Mouse (Mus musculus): ENCODE measurements around the gene Acsm5. TPM values are rescaled to one million over a fixed set of nuclear protein-coding genes. Genes with fewer than 3 reads are reported as not detected.
A peak's percentile ranks its signal among the peaks of the same experiment; 100 is the strongest.

The Acsm5 gene
- polyA plus RNA-seq, 1 experiment: 2.7 TPM

DNA sequence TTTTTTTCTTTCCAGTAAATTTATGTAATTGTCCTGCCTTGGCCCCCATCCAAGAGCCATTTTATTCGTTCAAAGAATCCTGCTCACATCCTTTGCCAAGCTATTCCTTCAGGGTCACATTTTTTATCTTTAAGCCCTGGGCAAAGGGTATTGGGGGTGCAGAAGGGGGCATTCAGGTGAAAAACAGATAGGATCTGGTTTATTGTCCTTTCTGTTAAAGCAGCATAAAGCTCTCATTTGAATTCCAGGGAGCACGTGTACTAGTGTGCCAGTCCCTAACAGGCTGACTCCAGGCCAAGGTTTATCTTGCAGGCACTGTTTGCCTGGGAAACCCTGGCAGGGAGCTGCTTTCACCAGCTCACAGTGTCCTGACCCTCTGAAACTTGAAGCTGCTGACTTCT, 6.6 kb downstream of the Acsm5 start:
- Histone ChIP-seq H3K27me3 (ENCODE audit: control insufficient read depth, insufficient read depth, low read length) (no peaks in the 10 kb centered on the region), H3K4me1 (ENCODE audit: control insufficient read depth, insufficient read depth, insufficient read length, low read length) (peaks cover 45% of the 10 kb centered on the region; the same call in 1 of the 2 replicates), H3K27ac (ENCODE audit: insufficient read depth, low read depth, low read length) (peak overlapping the region; percentile 90), H3K4me3 (ENCODE audit: low read depth, low read length) (peak overlapping the region; percentile 9; the same call in 1 of the 2 replicates), H3K36me3 (ENCODE audit: control insufficient read depth, insufficient read depth, low read length) (no peaks in the 10 kb centered on the region)
- TF ChIP-seq POLR2A (IDR thresholded peaks at IDR 0.05; ENCODE audit: low read depth, low read length): no peak
- no peak for TF ChIP-seq CTCF (IDR thresholded peaks at IDR 0.05; ENCODE audit: extremely low read depth, insufficient read length, insufficient replicate concordance, low read depth, low read length)
- 12% methylated on average over 2 of the region's 2 CpGs for WGBS

DNA sequence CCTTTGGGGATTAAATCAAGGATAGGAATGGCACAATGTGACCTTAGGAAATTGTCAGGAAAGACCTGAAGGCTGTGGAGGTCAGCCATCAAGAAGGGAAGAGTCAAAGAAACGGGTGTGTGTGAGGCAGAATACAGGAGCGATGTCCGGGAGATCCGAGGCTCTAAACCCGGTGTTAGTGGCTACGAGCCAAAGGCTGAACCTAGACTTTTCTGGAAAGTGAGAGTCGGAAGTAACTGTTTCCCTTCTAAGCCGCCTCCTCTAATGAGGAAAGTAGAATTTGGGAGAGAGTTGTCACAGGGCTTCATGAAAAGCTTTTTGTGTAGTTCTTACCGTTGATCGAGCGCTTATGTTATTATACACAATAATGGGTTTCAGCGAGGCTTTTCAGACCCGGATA, 7.2 kb downstream of the Acsm5 start:
- Histone ChIP-seq H3K4me1 (ENCODE audit: control insufficient read depth, insufficient read depth, insufficient read length, low read length) (peaks cover 42% of the 10 kb centered on the region; the same call in 1 of the 2 replicates), H3K4me3 (ENCODE audit: low read depth, low read length) (peak overlapping the region; percentile 13; the same call in 1 of the 2 replicates), H3K27me3 (ENCODE audit: control insufficient read depth, insufficient read depth, low read length) (no peaks in the 10 kb centered on the region), H3K36me3 (ENCODE audit: control insufficient read depth, insufficient read depth, low read length) (no peaks in the 10 kb centered on the region), H3K27ac (ENCODE audit: insufficient read depth, low read depth, low read length) (peak overlapping the region; percentile 90)
- no peak for TF ChIP-seq CTCF (IDR thresholded peaks at IDR 0.05; ENCODE audit: extremely low read depth, insufficient read length, insufficient replicate concordance, low read depth, low read length)
- no peak for TF ChIP-seq POLR2A (IDR thresholded peaks at IDR 0.05; ENCODE audit: low read depth, low read length)
- WGBS: 24% methylated on average over 13 of the region's 13 CpGs

DNA sequence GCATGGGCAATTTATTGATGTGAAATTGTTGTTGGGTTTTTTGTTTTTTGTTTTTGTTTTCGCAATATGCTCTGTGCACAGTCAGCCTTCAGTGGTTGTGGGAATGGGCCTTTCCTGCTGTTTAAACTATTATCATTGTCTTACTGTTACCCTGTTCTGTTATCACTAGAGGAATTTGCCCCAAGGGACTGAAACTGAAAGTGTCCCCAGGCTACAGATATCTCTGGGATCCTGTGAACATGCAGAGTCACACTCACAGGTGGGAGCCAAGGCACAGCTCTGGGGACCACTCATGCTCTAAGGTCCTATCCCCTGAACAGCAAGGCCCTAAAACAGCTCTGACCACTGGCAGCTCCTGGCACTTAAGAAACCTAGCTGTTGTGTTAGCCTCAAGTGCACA, 7.9 kb downstream of the Acsm5 start:
- no peak for TF ChIP-seq POLR2A (IDR thresholded peaks at IDR 0.05; ENCODE audit: low read depth, low read length)
- peaks cover 38% of the 10 kb centered on the region; the same call in 1 of the 2 replicates for H3K4me1 ChIP-seq (ENCODE audit: control insufficient read depth, insufficient read depth, insufficient read length, low read length)
- peak overlapping the region; percentile 100 for H3K27ac ChIP-seq (ENCODE audit: insufficient read depth, low read depth, low read length)
- H3K36me3 ChIP-seq (ENCODE audit: control insufficient read depth, insufficient read depth, low read length): no peaks in the 10 kb centered on the region
- 0 out of 2 replicates have a peak overlapping the region, but pooled peaks have one; percentile 32 for H3K4me3 ChIP-seq (ENCODE audit: low read depth, low read length)
- 33% methylated on average over 1 of the region's 1 CpGs for WGBS
- no peaks in the 10 kb centered on the region for H3K27me3 ChIP-seq (ENCODE audit: control insufficient read depth, insufficient read depth, low read length)

DNA sequence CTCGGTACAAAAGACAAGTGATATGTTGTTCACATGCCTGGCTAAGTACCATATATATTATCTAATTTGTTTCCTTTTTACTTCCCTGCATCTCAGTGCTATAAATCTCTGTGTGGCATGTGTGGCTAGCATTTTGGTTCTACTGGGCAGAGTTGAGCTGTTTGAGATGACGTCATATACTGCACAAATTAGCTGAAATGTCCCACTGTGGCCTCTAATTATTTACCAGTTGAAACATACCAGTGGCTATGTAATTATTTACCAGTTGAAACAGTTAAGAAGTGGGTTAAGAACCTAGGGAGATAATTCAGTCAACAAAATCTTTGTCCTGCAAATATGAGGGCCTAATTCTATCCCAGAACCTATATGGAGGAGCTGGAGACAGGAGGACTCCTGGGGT, 8.3 kb downstream of the Acsm5 start:
- H3K4me3 ChIP-seq (ENCODE audit: low read depth, low read length): 0 out of 2 replicates have a peak overlapping the region, but pooled peaks have one; percentile 32
- H3K4me1 ChIP-seq (ENCODE audit: control insufficient read depth, insufficient read depth, insufficient read length, low read length): peaks cover 37% of the 10 kb centered on the region; the same call in 1 of the 2 replicates
- H3K36me3 ChIP-seq (ENCODE audit: control insufficient read depth, insufficient read depth, low read length): no peaks in the 10 kb centered on the region
- WGBS: 27% methylated on average over 2 of the region's 2 CpGs
- no peak for TF ChIP-seq CTCF (IDR thresholded peaks at IDR 0.05; ENCODE audit: extremely low read depth, insufficient read length, insufficient replicate concordance, low read depth, low read length)
- no peak for TF ChIP-seq POLR2A (IDR thresholded peaks at IDR 0.05; ENCODE audit: low read depth, low read length)
- H3K27me3 ChIP-seq (ENCODE audit: control insufficient read depth, insufficient read depth, low read length): no peaks in the 10 kb centered on the region
- peak overlapping the region; percentile 100 for H3K27ac ChIP-seq (ENCODE audit: insufficient read depth, low read depth, low read length)

DNA sequence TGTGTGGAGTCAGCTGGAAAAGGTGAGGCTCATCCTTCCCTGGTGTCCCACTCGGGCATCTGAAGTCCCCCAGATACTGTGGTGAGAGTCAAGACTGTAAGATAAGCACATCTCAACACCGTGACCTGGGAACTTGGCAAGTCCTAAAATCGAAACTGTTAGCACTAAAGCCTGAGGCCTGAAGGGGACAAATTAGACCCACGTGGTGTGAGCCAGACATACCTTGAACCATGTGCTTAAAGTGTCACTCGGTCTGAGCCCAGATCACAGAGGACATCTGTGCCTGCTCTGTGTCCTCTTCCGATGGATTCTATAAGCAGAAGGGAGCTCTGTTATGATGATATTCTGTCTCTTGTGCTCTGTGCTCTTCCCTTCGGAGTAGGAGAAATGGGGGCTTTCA, 9.4 kb downstream of the Acsm5 start:
- H3K27me3 ChIP-seq (ENCODE audit: control insufficient read depth, insufficient read depth, low read length): no peaks in the 10 kb centered on the region
- H3K27ac ChIP-seq (ENCODE audit: insufficient read depth, low read depth, low read length): 0 out of 2 replicates have a peak overlapping the region, but pooled peaks have one; percentile 100
- TF ChIP-seq POLR2A (IDR thresholded peaks at IDR 0.05; ENCODE audit: low read depth, low read length): no peak
- no peak for TF ChIP-seq CTCF (IDR thresholded peaks at IDR 0.05; ENCODE audit: extremely low read depth, insufficient read length, insufficient replicate concordance, low read depth, low read length)
- H3K4me1 ChIP-seq (ENCODE audit: control insufficient read depth, insufficient read depth, insufficient read length, low read length): peaks cover 29% of the 10 kb centered on the region; the same call in 1 of the 2 replicates
- WGBS: 57% methylated on average over 7 of the region's 7 CpGs
- no peaks in the 10 kb centered on the region for H3K36me3 ChIP-seq (ENCODE audit: control insufficient read depth, insufficient read depth, low read length)
- H3K4me3 ChIP-seq (ENCODE audit: low read depth, low read length): no peak overlapping the region

DNA sequence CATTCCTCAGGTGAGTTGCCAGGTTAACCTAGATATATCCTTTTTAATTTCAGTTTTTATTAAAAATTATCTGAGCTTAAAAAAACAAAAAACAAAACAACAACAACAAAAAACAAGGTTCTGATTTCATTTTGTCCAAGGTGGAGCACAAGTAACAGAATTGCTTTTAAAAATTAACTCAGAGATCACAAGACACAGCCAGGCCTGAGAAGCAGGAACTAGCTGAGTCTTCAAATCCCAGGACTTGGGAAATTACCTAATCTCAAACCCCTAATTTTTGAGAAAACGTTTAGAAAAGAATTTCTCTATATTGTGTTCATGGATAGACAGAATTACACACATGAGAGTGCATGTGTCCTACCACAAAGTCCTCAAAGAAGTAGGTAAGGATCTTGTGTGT, 13.7 kb downstream of the Acsm5 start:
- Histone ChIP-seq H3K27me3 (ENCODE audit: control insufficient read depth, insufficient read depth, low read length) (no peaks in the 10 kb centered on the region), H3K4me1 (ENCODE audit: control insufficient read depth, insufficient read depth, insufficient read length, low read length) (peaks cover 7% of the 10 kb centered on the region; the same call in 1 of the 2 replicates), H3K36me3 (ENCODE audit: control insufficient read depth, insufficient read depth, low read length) (no peaks in the 10 kb centered on the region), H3K27ac (ENCODE audit: insufficient read depth, low read depth, low read length) (no peak overlapping the region), H3K4me3 (ENCODE audit: low read depth, low read length) (no peak overlapping the region)
- TF ChIP-seq POLR2A (IDR thresholded peaks at IDR 0.05; ENCODE audit: low read depth, low read length) (no peak), CTCF (IDR thresholded peaks at IDR 0.05; ENCODE audit: extremely low read depth, insufficient read length, insufficient replicate concordance, low read depth, low read length) (no peak)
- 29% methylated on average over 1 of the region's 1 CpGs for WGBS

DNA sequence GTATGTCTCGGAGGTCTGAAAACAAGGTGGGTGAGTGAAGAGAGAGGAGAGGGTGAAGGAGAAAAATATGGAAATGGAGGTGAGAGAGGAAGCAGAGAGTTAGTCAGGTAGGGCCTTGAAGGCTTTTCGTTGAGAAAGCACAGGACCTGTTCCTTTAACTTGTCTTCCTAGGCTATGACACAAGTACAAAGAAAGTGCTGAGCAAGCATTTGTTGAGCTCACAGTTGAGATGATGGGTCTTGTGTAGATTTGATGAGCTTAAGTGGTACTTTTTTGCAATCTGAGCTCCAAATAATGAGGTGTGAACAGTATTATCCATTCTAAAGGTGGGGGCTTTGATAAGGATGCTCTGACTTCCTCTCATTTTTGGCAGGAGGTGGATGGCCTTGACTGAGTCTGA, 15.1 kb downstream of the Acsm5 start:
- H3K36me3 ChIP-seq (ENCODE audit: control insufficient read depth, insufficient read depth, low read length): no peaks in the 10 kb centered on the region
- 85% methylated on average over 2 of the region's 2 CpGs for WGBS

More for the DNA sequence above, 15.1 kb downstream of the Acsm5 start:
- H3K27me3 ChIP-seq (ENCODE audit: control insufficient read depth, insufficient read depth, low read length): no peaks in the 10 kb centered on the region
- TF ChIP-seq CTCF (IDR thresholded peaks at IDR 0.05; ENCODE audit: extremely low read depth, insufficient read length, insufficient replicate concordance, low read depth, low read length): no peak
- no peak for TF ChIP-seq POLR2A (IDR thresholded peaks at IDR 0.05; ENCODE audit: low read depth, low read length)
- no peaks in the 10 kb centered on the region for H3K4me1 ChIP-seq (ENCODE audit: control insufficient read depth, insufficient read depth, insufficient read length, low read length)
- H3K4me3 ChIP-seq (ENCODE audit: low read depth, low read length): no peak overlapping the region
- no peak overlapping the region for H3K27ac ChIP-seq (ENCODE audit: insufficient read depth, low read depth, low read length)

Data from small intestine, adult 2 months (tissue).